Mouse (Mus musculus): ENCODE measurements around the gene Ano1. TPM values are rescaled to one million over a fixed set of nuclear protein-coding genes. Genes with fewer than 3 reads are reported as not detected.
A peak's percentile ranks its signal among the peaks of the same experiment; 100 is the strongest.

Ano1 gene
- polyA plus RNA-seq, 1 experiment from 2014 or later, result 1.8 TPM

- Histone ChIP-seq H3K9me3 (no peaks in the 10 kb centered on the region), H3K4me1 (replicated peaks) (no peaks in the 10 kb centered on the region), H3K4me2 (no peak overlapping the region), H3K9ac (replicated peaks) (no peak overlapping the region), H3K4me3 (replicated peaks) (no peak overlapping the region), H3K27ac (no peak overlapping the region), H3K36me3 (no peaks in the 10 kb centered on the region), H3K27me3 (0 out of 2 replicates have a peak, but pooled peaks cover 1% of the 10 kb centered on the region)
- WGBS, result 83% methylated on average over 4 of the region's 4 CpGs
- ATAC-seq (ENCODE audit: insufficient number of reproducible peaks, insufficient read depth, low FRiP score, low TSS enrichment, low read depth), result no peak
These were observed 5.3 kb downstream of the Ano1 start for GRCm38 (mm10) chr7:144746466-144746865.

GRCm38 (mm10) chr7:144743874-144744273, 7.9 kb downstream of the Ano1 start:
- Histone ChIP-seq H3K9me3 (no peaks in the 10 kb centered on the region), H3K36me3 (no peaks in the 10 kb centered on the region), H3K9ac (replicated peaks) (no peak overlapping the region), H3K4me3 (replicated peaks) (no peak overlapping the region), H3K4me2 (no peak overlapping the region), H3K27ac (no peak overlapping the region), H3K4me1 (replicated peaks) (no peaks in the 10 kb centered on the region), H3K27me3 (peaks cover 9% of the 10 kb centered on the region)
- WGBS, result 87% methylated on average over 5 of the region's 5 CpGs
- no peak for ATAC-seq (ENCODE audit: insufficient number of reproducible peaks, insufficient read depth, low FRiP score, low TSS enrichment, low read depth)

DNA sequence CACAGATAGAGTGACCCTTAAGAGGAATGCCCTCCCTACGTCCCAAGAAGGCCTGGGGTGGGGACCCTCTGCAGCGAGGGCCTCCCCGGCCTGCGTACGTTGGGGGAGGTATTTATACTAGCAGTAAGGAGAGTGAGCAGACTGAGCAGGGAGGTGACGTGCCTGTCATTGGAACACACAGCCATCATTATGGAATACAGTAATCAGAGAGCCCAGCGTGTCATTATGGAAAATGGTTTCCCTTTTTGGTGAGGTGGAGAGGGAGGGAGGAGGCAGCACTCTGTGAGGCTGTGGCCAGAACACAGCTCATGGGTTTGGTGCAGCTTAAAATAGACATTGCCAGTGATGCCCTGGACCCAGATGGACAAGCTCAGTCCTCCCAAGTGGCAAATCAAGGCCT, 11.1 kb downstream of the Ano1 start:
- H3K27me3 ChIP-seq, result peaks cover 36% of the 10 kb centered on the region
- no peak overlapping the region for H3K9ac ChIP-seq (replicated peaks)
- H3K4me2 ChIP-seq, result no peak overlapping the region
- peaks cover 15% of the 10 kb centered on the region for H3K4me1 ChIP-seq (replicated peaks)
- H3K27ac ChIP-seq, result no peak overlapping the region
- no peak overlapping the region for H3K4me3 ChIP-seq (replicated peaks)
- no peaks in the 10 kb centered on the region for H3K36me3 ChIP-seq
- 71% methylated on average over 7 of the region's 7 CpGs for WGBS
- no peaks in the 10 kb centered on the region for H3K9me3 ChIP-seq
- ATAC-seq (ENCODE audit: insufficient number of reproducible peaks, insufficient read depth, low FRiP score, low TSS enrichment, low read depth), result no peak

GRCm38 (mm10) chr7:144739810-144740209, 12.0 kb downstream of the Ano1 start:
- Histone ChIP-seq H3K27me3 (peaks cover 36% of the 10 kb centered on the region), H3K4me3 (replicated peaks) (no peak overlapping the region), H3K9me3 (no peaks in the 10 kb centered on the region), H3K4me1 (replicated peaks) (peaks cover 15% of the 10 kb centered on the region), H3K36me3 (no peaks in the 10 kb centered on the region), H3K27ac (no peak overlapping the region), H3K9ac (replicated peaks) (no peak overlapping the region), H3K4me2 (no peak overlapping the region)
- no peak for ATAC-seq (ENCODE audit: insufficient number of reproducible peaks, insufficient read depth, low FRiP score, low TSS enrichment, low read depth)
- 51% methylated on average over 3 of the region's 3 CpGs for WGBS

DNA sequence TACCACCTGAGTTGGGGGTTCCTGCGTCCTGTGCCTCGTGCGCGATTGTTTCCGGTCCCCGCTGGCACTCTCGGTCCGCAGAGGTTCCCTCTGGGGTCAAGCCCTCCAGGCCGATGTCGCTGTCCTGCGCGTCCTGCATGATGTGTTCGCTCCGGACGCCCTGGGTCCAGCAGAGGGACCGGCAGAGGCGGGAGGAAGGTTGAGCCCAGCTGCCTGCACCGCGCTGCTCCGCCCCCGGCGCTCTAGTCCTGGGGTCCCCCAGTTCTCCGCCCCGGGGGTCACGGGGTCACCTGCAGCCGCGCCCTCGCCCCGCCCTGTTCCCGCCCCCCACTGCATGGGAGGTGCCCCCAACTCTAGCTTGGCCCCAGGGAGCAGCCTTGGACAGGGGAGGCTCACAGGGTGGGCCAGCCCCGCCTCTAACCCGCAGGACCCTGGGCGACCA, 13.4 kb downstream of the Ano1 start:
- peaks cover 36% of the 10 kb centered on the region for H3K27me3 ChIP-seq
- no peaks in the 10 kb centered on the region for H3K36me3 ChIP-seq
- no peak for ATAC-seq (ENCODE audit: insufficient number of reproducible peaks, insufficient read depth, low FRiP score, low TSS enrichment, low read depth)
- H3K9ac ChIP-seq (replicated peaks), result peak overlapping the region; percentile 56
- H3K4me1 ChIP-seq (replicated peaks), result peaks cover 15% of the 10 kb centered on the region
- peak overlapping the region; percentile 91 for H3K4me2 ChIP-seq
- peak overlapping the region; percentile 43 for H3K4me3 ChIP-seq (replicated peaks)
- WGBS, result 0% methylated on average over 33 of the region's 33 CpGs
- H3K9me3 ChIP-seq, result no peaks in the 10 kb centered on the region
- no peak overlapping the region for H3K27ac ChIP-seq

GRCm38 (mm10) chr7:144731897-144732291, 19.9 kb downstream of the Ano1 start:
- Histone ChIP-seq H3K36me3 (no peaks in the 10 kb centered on the region), H3K27me3 (peaks cover 10% of the 10 kb centered on the region), H3K4me2 (no peak overlapping the region), H3K27ac (no peak overlapping the region), H3K9ac (replicated peaks) (no peak overlapping the region), H3K4me1 (replicated peaks) (no peaks in the 10 kb centered on the region), H3K9me3 (no peaks in the 10 kb centered on the region), H3K4me3 (replicated peaks) (no peak overlapping the region)
- WGBS, result 51% methylated on average over 4 of the region's 4 CpGs
- ATAC-seq (ENCODE audit: insufficient number of reproducible peaks, insufficient read depth, low FRiP score, low TSS enrichment, low read depth), result no peak

- Histone ChIP-seq H3K4me3 (replicated peaks) (no peak overlapping the region), H3K36me3 (no peaks in the 10 kb centered on the region), H3K4me1 (replicated peaks) (no peaks in the 10 kb centered on the region), H3K9me3 (no peaks in the 10 kb centered on the region), H3K9ac (replicated peaks) (no peak overlapping the region), H3K4me2 (no peak overlapping the region), H3K27me3 (peaks cover 4% of the 10 kb centered on the region; the same call in 1 of the 2 replicates), H3K27ac (no peak overlapping the region)
- no peak for ATAC-seq (ENCODE audit: insufficient number of reproducible peaks, insufficient read depth, low FRiP score, low TSS enrichment, low read depth)
- WGBS, result 59% methylated on average over 9 of the region's 9 CpGs
These were observed 20.4 kb downstream of the Ano1 start for GRCm38 (mm10) chr7:144731182-144731896.

- Histone ChIP-seq H3K9me3 (no peaks in the 10 kb centered on the region), H3K4me3 (replicated peaks) (no peak overlapping the region), H3K36me3 (no peaks in the 10 kb centered on the region), H3K9ac (replicated peaks) (no peak overlapping the region), H3K27me3 (no peaks in the 10 kb centered on the region), H3K27ac (no peak overlapping the region), H3K4me2 (no peak overlapping the region), H3K4me1 (replicated peaks) (no peaks in the 10 kb centered on the region)
- no peak for ATAC-seq (ENCODE audit: insufficient number of reproducible peaks, insufficient read depth, low FRiP score, low TSS enrichment, low read depth)
- 43% methylated on average over 1 of the region's 1 CpGs for WGBS
These were observed 27.5 kb downstream of the Ano1 start for GRCm38 (mm10) chr7:144724283-144724682.

- 79% methylated on average over 4 of the region's 4 CpGs for WGBS
- Histone ChIP-seq H3K27me3 (no peaks in the 10 kb centered on the region), H3K4me3 (replicated peaks) (no peak overlapping the region), H3K4me2 (no peak overlapping the region), H3K27ac (no peak overlapping the region), H3K9ac (replicated peaks) (no peak overlapping the region), H3K4me1 (replicated peaks) (no peaks in the 10 kb centered on the region), H3K36me3 (no peaks in the 10 kb centered on the region), H3K9me3 (no peaks in the 10 kb centered on the region)
- no peak for ATAC-seq (ENCODE audit: insufficient number of reproducible peaks, insufficient read depth, low FRiP score, low TSS enrichment, low read depth)
These were observed 31.8 kb downstream of the Ano1 start for GRCm38 (mm10) chr7:144719956-144720355.

DNA sequence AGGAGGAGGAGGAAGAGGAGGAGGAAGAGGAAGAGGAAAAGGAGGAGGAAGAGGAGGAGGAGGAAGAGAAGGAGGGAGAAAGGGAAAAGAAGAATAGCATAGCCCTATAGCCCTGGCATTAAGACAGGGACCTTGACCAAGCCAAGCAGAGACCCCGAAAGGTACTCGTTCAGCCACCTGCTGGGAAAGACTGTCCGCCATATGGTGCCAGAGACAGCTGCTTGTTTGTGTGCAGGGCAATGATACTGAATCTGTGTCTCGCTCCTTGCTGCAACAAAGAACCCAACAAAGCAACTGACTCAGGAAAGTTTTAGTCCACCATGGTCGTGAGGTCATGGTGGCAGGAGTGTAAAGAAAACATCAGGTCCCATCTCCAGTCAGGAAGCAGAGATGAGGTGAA, 34.0 kb downstream of the Ano1 start:
- no peak overlapping the region for H3K4me2 ChIP-seq

GRCm38 (mm10) chr7:144697870-144698269, 53.9 kb downstream of the Ano1 start:
- H3K27ac ChIP-seq, result no peak overlapping the region
- no peak for ATAC-seq (ENCODE audit: insufficient number of reproducible peaks, insufficient read depth, low FRiP score, low TSS enrichment, low read depth)
- no peaks in the 10 kb centered on the region for H3K36me3 ChIP-seq
- no peak overlapping the region for H3K9ac ChIP-seq (replicated peaks)
- 77% methylated on average over 9 of the region's 9 CpGs for WGBS
- peaks cover 9% of the 10 kb centered on the region for H3K9me3 ChIP-seq
- H3K27me3 ChIP-seq, result no peaks in the 10 kb centered on the region
- no peak overlapping the region for H3K4me3 ChIP-seq (replicated peaks)
- no peaks in the 10 kb centered on the region for H3K4me1 ChIP-seq (replicated peaks)
- no peak overlapping the region for H3K4me2 ChIP-seq

More for the DNA sequence above, 34.0 kb downstream of the Ano1 start:
- no peak for ATAC-seq (ENCODE audit: insufficient number of reproducible peaks, insufficient read depth, low FRiP score, low TSS enrichment, low read depth)
- Histone ChIP-seq H3K9me3 (no peaks in the 10 kb centered on the region), H3K27me3 (no peaks in the 10 kb centered on the region), H3K27ac (no peak overlapping the region), H3K4me3 (replicated peaks) (no peak overlapping the region), H3K4me1 (replicated peaks) (no peaks in the 10 kb centered on the region), H3K9ac (replicated peaks) (no peak overlapping the region), H3K36me3 (no peaks in the 10 kb centered on the region)
- WGBS, result 73% methylated on average over 5 of the region's 5 CpGs
